8 mouse cellular contexts compared by ENCODE assay signal in genomic region chrX:105926121-105926735, GRCm38 (mm10). TPM values are rescaled to one million over a fixed set of nuclear protein-coding genes. Genes with fewer than 3 reads are reported as not detected.
DNase-seq lines count a peak whose midpoint lies in the region; ATAC-seq lines count a peak whose summit lies in the region.

No protein-coding gene starts in this region.

- peak; percentile 73 for ATAC-seq in activated CD4-positive, CD25-positive, alpha-beta regulatory T cell, adult 4 months
- no peak for ATAC-seq in forebrain, embryonic 15.5 days (replicated peaks)

- 76% methylated on average over 12 of the region's 12 CpGs for WGBS in forebrain, embryonic 15.5 days

- H3K4me1 ChIP-seq in forebrain, embryonic 15.5 days = peaks cover 16% of the 10 kb centered on the region

- no peaks in the 10 kb centered on the region for H3K27me3 ChIP-seq in forebrain, embryonic 15.5 days

- H3K9ac ChIP-seq in forebrain, embryonic 15.5 days (replicated peaks) = no peak overlapping the region

- peak; percentile 3 to 12 for DNase-seq in lung, adult 18-20 months
- DNase-seq in lung, postnatal 25 days (ENCODE audit: low spot score) = no peak
- DNase-seq in kidney, postnatal 36 days = peak; percentile 13 to 23
- peak; percentile 70 for DNase-seq in naive thymus-derived CD4-positive, alpha-beta T cell, adult 2 months (ENCODE audit: low read depth)
- no peak for DNase-seq in right cerebral cortex, postnatal 4 days
- no peak for DNase-seq in frontal cortex, postnatal 10 days (ENCODE audit: low spot score in 2 of 2)

- no peak overlapping the region for H3K27ac ChIP-seq in forebrain, embryonic 15.5 days (replicated peaks)

- no peaks in the 10 kb centered on the region for H3K36me3 ChIP-seq in forebrain, embryonic 15.5 days

- no peak overlapping the region for H3K4me3 ChIP-seq in forebrain, embryonic 15.5 days

- peak overlapping the region; percentile 44 for H3K4me2 ChIP-seq in forebrain, embryonic 15.5 days (replicated peaks)

- H3K9me3 ChIP-seq in forebrain, embryonic 15.5 days = no peaks in the 10 kb centered on the region

RNA-seq across cellular contexts. Expression of gene Atrx, which starts 3.0 kb away (rescaled TPM):
- 100 to 1,000 TPM; 288 to 344 TPM for polyA plus RNA-seq in activated CD4-positive, CD25-positive, alpha-beta regulatory T cell, adult 4 months (2017; shearing (Covaris generic))
- 286 and 303 TPM in 2 replicates for polyA plus RNA-seq in forebrain, embryonic 15.5 days (2015; fragmentation: Nextera tagmentation; extraction: Ambion mirVana)

Comparison
In these comparisons a context has a peak if more than half of its experiments do, and no peak if none do; other contexts are left out.
1. DNase-seq: peak in lung, adult 18-20 months (2 of 2), kidney, postnatal 36 days (2 of 2) and naive thymus-derived CD4-positive, alpha-beta T cell, adult 2 months (single experiment); none in lung, postnatal 25 days (single experiment), right cerebral cortex, postnatal 4 days (single experiment) and frontal cortex, postnatal 10 days (0 of 2).